Comparison of ENCODE assay signal across 6 mouse cellular contexts in the genomic region with DNA sequence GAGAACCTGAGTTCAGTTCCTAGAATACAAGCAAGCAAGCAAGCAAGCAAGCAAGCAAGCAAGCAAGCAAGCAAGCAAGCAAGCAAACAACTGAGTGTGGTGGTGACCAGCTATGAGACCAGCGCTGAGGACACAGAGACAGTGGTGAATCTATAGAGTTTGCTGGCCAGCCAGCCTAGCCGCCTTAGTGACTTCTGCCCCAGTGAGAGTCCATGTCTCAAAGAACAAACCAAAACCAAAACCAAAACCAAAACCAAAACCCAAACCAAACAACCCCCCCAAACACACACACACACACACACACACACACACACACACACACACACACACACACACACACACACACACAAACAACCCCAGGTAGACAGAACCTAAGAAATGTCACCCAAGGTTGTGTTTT. TPM values are rescaled to one million over a fixed set of nuclear protein-coding genes. Genes with fewer than 3 reads are reported as not detected.
DNase-seq lines count a peak whose midpoint lies in the region; ATAC-seq and TF ChIP-seq lines count a peak whose summit lies in the region.
"Not testable (repeated sequence)": the region's sequence is repeated elsewhere in the genome, so short reads cannot be mapped to it uniquely, and the experiment has no call there.

No protein-coding gene starts in this region.

- not testable (repeated sequence) for H3K79me2 ChIP-seq in CH12.LX (replicated peaks; ENCODE audit: control insufficient read depth, extremely low read depth, insufficient read depth, poor library complexity, severe bottlenecking)

- not testable (repeated sequence) for TF ChIP-seq RAD21 in CH12.LX (IDR thresholded peaks at IDR 0.05; ENCODE audit: low read depth, low read length)

- not testable (repeated sequence) for H3K27ac ChIP-seq in CH12.LX (ENCODE audit: insufficient read depth, low read depth)
- 0 out of 2 replicates have a peak overlapping the region, but pooled peaks have one; percentile 43 for H3K27ac ChIP-seq in liver, embryonic 12.5 days

- TF ChIP-seq CTCF in CH12.LX (conservative IDR thresholded peaks at IDR 0.05 in 1 of 2, IDR thresholded peaks at IDR 0.05 in 1 of 2; ENCODE audit: low read depth in 2 of 2, low read length in 2 of 2): not testable (repeated sequence)

- in situ Hi-C loops in CH12.LX (cut with MboI; ENCODE audit: low pct_ligation_motif_present, low pct_unique_long_range_greater_than_20kb, low sequenced_read_pairs): loop anchor here (25.0 kb wide), 1 partner anchor 134 kb away; no protein-coding TSS in a partner anchor

- not testable (repeated sequence) for H3K27me3 ChIP-seq in CH12.LX (replicated peaks); liver, embryonic 12.5 days (replicated peaks); megakaryocyte, embryonic 14.5 days (replicated peaks)

- WGBS in liver, embryonic 12.5 days (ENCODE audit: insufficient replicate concordance): 79% methylated on average over 2 of the region's 2 CpGs

- 0 out of 2 replicates have a peak, but pooled peaks have one; percentile 19 for ATAC-seq in common myeloid progenitor, adult 5-6 weeks (replicated peaks; ENCODE audit: low read depth, poor library complexity, severe bottlenecking)
- ATAC-seq in liver, embryonic 12.5 days: not testable (repeated sequence)

- not testable (repeated sequence) for H3K9ac ChIP-seq in CH12.LX (ENCODE audit: insufficient read depth, low read depth); liver, embryonic 12.5 days

- peak overlapping the region; percentile 68 for H3K4me2 ChIP-seq in CH12.LX (ENCODE audit: insufficient read depth, low read depth, poor library complexity, severe bottlenecking)
- 0 out of 2 replicates have a peak overlapping the region, but pooled peaks have one; percentile 16 for H3K4me2 ChIP-seq in liver, embryonic 12.5 days

- not testable (repeated sequence) for TF ChIP-seq EP300 in CH12.LX (IDR thresholded peaks at IDR 0.05; ENCODE audit: low read length)

- not testable (repeated sequence) for H3K9me3 ChIP-seq in CH12.LX (replicated peaks; ENCODE audit: low read length); liver, embryonic 12.5 days (replicated peaks); megakaryocyte, embryonic 14.5 days

- not testable (repeated sequence) for H3K4me1 ChIP-seq in CH12.LX (ENCODE audit: control insufficient read depth in 1 of 2, insufficient read depth in 2 of 2)
- H3K4me1 ChIP-seq in liver, embryonic 12.5 days: peaks cover 23% of the 10 kb centered on the region
- H3K4me1 ChIP-seq in megakaryocyte, embryonic 14.5 days: peaks cover 11% of the 10 kb centered on the region

- H3K36me3 ChIP-seq in CH12.LX (replicated peaks in 1 of 2; ENCODE audit: control insufficient read depth in 1 of 2, insufficient read depth in 1 of 2, low read length in 1 of 2); liver, embryonic 12.5 days; megakaryocyte, embryonic 14.5 days (replicated peaks; ENCODE audit: low read length): not testable (repeated sequence)

- dilution Hi-C loops in CH12.LX (cut with MboI; ENCODE audit: extremely low pct_ligation_motif_present, extremely low pct_unique_long_range_greater_than_20kb, low sequenced_read_pairs): not testable (repeated sequence)

- DNase-seq in CD4-positive helper T cell, adult 2 months (ENCODE audit: low read depth, low spot score): peak; percentile 28
- DNase-seq in CH12.LX (ENCODE audit: extremely low read depth): not testable (repeated sequence)
- DNase-seq in induced T-regulatory cell, adult 2 months (ENCODE audit: low read depth): peak; percentile 55

- TF ChIP-seq POLR2A in CH12.LX (IDR thresholded peaks at IDR 0.05; ENCODE audit: low read depth, low read length): not testable (repeated sequence)

- H3K4me3 ChIP-seq in CH12.LX (replicated peaks in 1 of 3; ENCODE audit: low read depth in 2 of 3, low read length in 2 of 3, poor library complexity in 1 of 3); liver, embryonic 12.5 days: not testable (repeated sequence)
- H3K4me3 ChIP-seq in megakaryocyte, embryonic 14.5 days (replicated peaks): peak overlapping the region; percentile 83

RNA-seq across cellular contexts. Expression of a gene that starts 7.3 kb away (rescaled TPM):
- 26.4 and 28.5 TPM in 2 replicates for total RNA-seq in CH12.LX (2012; rRNA removed)
- total RNA-seq in CH12.LX (2014; rRNA removed): 51.3 and 53.9 TPM in 2 replicates
- polyA plus RNA-seq in CH12.LX (2012; ENCODE audit: insufficient read length, low read depth): 20.0 and 23.4 TPM in 2 replicates
- total RNA-seq in common myeloid progenitor, adult 5-6 weeks (2017): 69.2 and 87.6 TPM in 2 replicates
- 22.3 and 23.0 TPM in 2 replicates for polyA plus RNA-seq in liver, embryonic 12.5 days (2016; fragmentation: Nextera tagmentation; extraction: Ambion mirVana)
- 2.3 TPM in 1 of 2 replicates, not detected in the other for polyA plus RNA-seq in megakaryocyte, embryonic 14.5 days (2012; ENCODE audit: insufficient read depth, low replicate concordance)
